Mouse (Mus musculus) cerebellum, postnatal 36 days (tissue): Measurements from ENCODE around the gene Auts2.

Source experiments
- DNase-seq, 2 experiments: peaks; one replicate each; pipeline ENCODE4 v3.0.0; 2021 to 2022; ENCODE audit warnings: mixed read lengths in 2 of 2

The Auts2 gene

GRCm38 (mm10) chr5:131546414-131546813, 996.7 kb downstream of the Auts2 start:
- DNase-seq, result no peak

- DNase-seq, result no peak
Observed at GRCm38 (mm10) chr5:131544381-131544780, 998.8 kb downstream of the Auts2 start.

GRCm38 (mm10) chr5:131538311-131538915, 1004.7 kb downstream of the Auts2 start:
- peak; percentile 50 to 55 for DNase-seq

GRCm38 (mm10) chr5:131537831-131538310, 1005.3 kb downstream of the Auts2 start:
- peak; percentile 32 for DNase-seq

GRCm38 (mm10) chr5:131537155-131537830, 1005.9 kb downstream of the Auts2 start:
- peak; percentile 43 to 53 for DNase-seq

GRCm38 (mm10) chr5:131535752-131536151, 1007.4 kb downstream of the Auts2 start:
- no peak for DNase-seq

GRCm38 (mm10) chr5:131533815-131534214, 1009.3 kb downstream of the Auts2 start:
- DNase-seq, result peak; percentile 59 to 73

GRCm38 (mm10) chr5:131531744-131532552, 1011.2 kb downstream of the Auts2 start:
- DNase-seq, result no peak

GRCm38 (mm10) chr5:131530828-131531227, 1012.3 kb downstream of the Auts2 start:
- DNase-seq, result peak; percentile 41 to 47

- no peak for DNase-seq
Observed at GRCm38 (mm10) chr5:131526666-131527065, 1016.5 kb downstream of the Auts2 start.

- no peak for DNase-seq
Observed at GRCm38 (mm10) chr5:131524900-131525465, 1018.2 kb downstream of the Auts2 start.

- no peak for DNase-seq
Observed at GRCm38 (mm10) chr5:131519560-131519959, 1023.6 kb downstream of the Auts2 start.

- no peak for DNase-seq
Observed at GRCm38 (mm10) chr5:131517677-131518076, 1025.5 kb downstream of the Auts2 start.

- peak; percentile 83 to 88 for DNase-seq
Observed at GRCm38 (mm10) chr5:131515707-131516407, 1027.3 kb downstream of the Auts2 start.

- no peak for DNase-seq
Observed at GRCm38 (mm10) chr5:131513753-131514152, 1029.4 kb downstream of the Auts2 start.

GRCm38 (mm10) chr5:131512617-131513016, 1030.5 kb downstream of the Auts2 start:
- DNase-seq, result no peak

GRCm38 (mm10) chr5:131510659-131511058, 1032.5 kb downstream of the Auts2 start:
- no peak for DNase-seq

- no peak for DNase-seq
Observed at GRCm38 (mm10) chr5:131509315-131509714, 1033.8 kb downstream of the Auts2 start.

- DNase-seq, result no peak
Observed at GRCm38 (mm10) chr5:131498865-131499264, 1044.3 kb downstream of the Auts2 start.

- DNase-seq, result no peak
Observed at GRCm38 (mm10) chr5:131496517-131497216, 1046.5 kb downstream of the Auts2 start.

- DNase-seq, result no peak
Observed at GRCm38 (mm10) chr5:131494564-131494963, 1048.6 kb downstream of the Auts2 start.

- DNase-seq, result no peak
Observed at GRCm38 (mm10) chr5:131492535-131492934, 1050.6 kb downstream of the Auts2 start.
